Mouse (Mus musculus) spleen, adult 2 months (tissue): ENCODE measurements around the gene AA467197.

Source experiments
- CTCF ChIP-seq: fragments of 200-500 bp; IDR thresholded peaks from 2 replicates; pipeline ENCODE4 v1.5.1; 2011; ENCODE audit warnings: mild to moderate bottlenecking, inconsistent platforms; ENCODE audit not compliant: insufficient read depth, insufficient read length, insufficient replicate concordance; ENCODE audit errors: extremely low read depth
- POLR2A ChIP-seq: fragments of 200-500 bp; IDR thresholded peaks from 2 replicates; pipeline ENCODE4 v1.6.1; 2011; ENCODE audit warnings: low read depth, low read length, inconsistent platforms

- TF ChIP-seq CTCF (no peak), POLR2A (no peak)
These were observed 34.9 kb downstream of the AA467197 start for GRCm38 (mm10) chr2:122671714-122672113.
